Mouse (Mus musculus) G1E (cell line): ENCODE results near the gene Zxdc.

ENCODE experiments used
- CTCF ChIP-seq: IDR thresholded peaks from 2 replicates; pipeline ENCODE4 v1.5.1; 2012; ENCODE audit warnings: low read depth, low read length, inconsistent platforms, mixed read lengths
- GATA1 ChIP-seq: IDR thresholded peaks from 2 replicates; pipeline ENCODE4 v1.6.1; 2012; ENCODE audit warnings: borderline replicate concordance, low read length, inconsistent platforms, mixed read lengths
- POLR2AphosphoS5 ChIP-seq: IDR thresholded peaks from 2 replicates; pipeline ENCODE4 v1.6.1; 2012; ENCODE audit warnings: low read depth, low read length, inconsistent platforms; ENCODE audit not compliant: insufficient replicate concordance

DNA sequence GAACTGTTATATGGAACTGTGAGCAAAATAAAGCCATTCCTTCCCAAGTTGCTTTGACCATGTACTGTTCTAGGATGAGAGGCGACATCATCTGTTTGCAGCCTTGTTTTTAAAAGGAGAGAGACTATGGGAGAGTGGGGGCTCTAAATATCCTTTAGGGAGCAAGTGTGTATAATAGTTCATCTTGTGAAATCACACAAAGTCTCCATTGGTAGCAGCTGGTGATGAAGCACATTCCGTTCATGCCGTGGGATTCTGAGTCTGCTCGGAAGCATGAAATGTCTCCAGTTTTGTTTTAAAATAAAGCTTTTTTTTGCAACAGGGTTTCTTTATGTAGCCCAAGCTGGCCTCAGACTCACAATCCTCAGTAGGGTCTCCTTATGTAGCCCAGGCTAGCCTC, 56.7 kb downstream of the Zxdc start:
- TF ChIP-seq CTCF (no peak), POLR2AphosphoS5 (no peak), GATA1 (no peak)
